Mouse (Mus musculus) mouse trophoblast stem cell (cell line): ENCODE data around the gene Thrsp.

Experiments used
- in situ Hi-C, 2 experiments: fragments of 300-500 bp; cut with MseI, MboI; formaldehyde crosslinking; loops; 2 replicates in 1 of 2; 3 replicates in 1 of 2; pipeline ENCODE4 v1.15.1; 2025

Thrsp gene

GRCm38 (mm10) chr7:97380500-97381123, 36.9 kb downstream of the Thrsp start:
- in situ Hi-C loops, result no loop called here

- in situ Hi-C loops, result no loop called here
Observed at GRCm38 (mm10) chr7:97379304-97379703, 38.2 kb downstream of the Thrsp start.

- in situ Hi-C loops, result no loop called here
Observed at GRCm38 (mm10) chr7:97375906-97376305, 41.6 kb downstream of the Thrsp start.

GRCm38 (mm10) chr7:97375101-97375500, 42.4 kb downstream of the Thrsp start:
- in situ Hi-C loops, result no loop called here

- in situ Hi-C loops, result no loop called here
Observed at GRCm38 (mm10) chr7:97365887-97366286, 51.6 kb downstream of the Thrsp start.
